Mouse (Mus musculus) kidney, adult 2 months (tissue): ENCODE measurements around the gene Nub1. TPM values are rescaled to one million over a fixed set of nuclear protein-coding genes. Genes with fewer than 3 reads are reported as not detected.
"Not testable (repeated sequence)": the region's sequence is repeated elsewhere in the genome, so short reads cannot be mapped to it uniquely, and the experiment has no call there.

Experiments used
- DNase-seq: peaks from one replicate; pipeline ENCODE4 v3.0.0; 2021
- H3K27ac ChIP-seq: fragments of 200-500 bp; 2 replicates; pipeline ENCODE4 v1.5.1; 2012; ENCODE audit warnings: low read depth, low read length, control low read depth, inconsistent platforms; ENCODE audit not compliant: insufficient read depth
- H3K27me3 ChIP-seq: fragments of 200-500 bp; replicated peaks from 2 replicates; pipeline ENCODE4 v1.6.1; 2012; ENCODE audit warnings: mild to moderate bottlenecking, moderate library complexity, low read length, inconsistent platforms; ENCODE audit not compliant: control insufficient read depth, insufficient read depth
- H3K36me3 ChIP-seq: fragments of 200-500 bp; 2 replicates; pipeline ENCODE4 v1.6.1; 2012; ENCODE audit warnings: mild to moderate bottlenecking, moderate library complexity, low read length, inconsistent platforms; ENCODE audit not compliant: control insufficient read depth, insufficient read depth
- H3K4me1 ChIP-seq: fragments of 200-500 bp; 2 replicates; pipeline ENCODE4 v1.6.1; 2011; ENCODE audit warnings: low read length; ENCODE audit not compliant: control insufficient read depth, insufficient read depth
- H3K4me3 ChIP-seq: fragments of 200-500 bp; 2 replicates; pipeline ENCODE4 v1.5.1; 2011; ENCODE audit warnings: mild to moderate bottlenecking, low read depth, low read length, control low read depth; ENCODE audit not compliant: insufficient read depth
- CTCF ChIP-seq: fragments of 200-500 bp; conservative IDR thresholded peaks from 2 replicates; pipeline ENCODE4 v1.5.1; 2011; ENCODE audit warnings: low read depth, mild to moderate bottlenecking, control low read depth, low read length, moderate library complexity, mixed read lengths; ENCODE audit not compliant: insufficient read depth, insufficient read length
- POLR2A ChIP-seq: fragments of 200-500 bp; IDR thresholded peaks from one replicate; pipeline ENCODE4 v1.6.1; 2011; ENCODE audit warnings: low read depth, low read length, control low read depth
- WGBS: fragments of 180-500 bp; shearing (Covaris S2); methylation state at CpG from one replicate; pipeline ENCODE4 v1.1.7; 2018; 5-methylcytosine and 5-hydroxymethylcytosine counted together
- polyA plus RNA-seq: library from polyadenylated mRNA; depleted of rRNA; stranded (reverse); fragments of >200 nt; gene quantifications from 2 replicates; pipeline ENCODE4 v1.2.3, GENCODE M21; 2012

Nub1 gene
- polyA plus RNA-seq, 1 experiment, result 37.5 TPM

- Histone ChIP-seq H3K4me1 (no peaks in the 10 kb centered on the region), H3K36me3 (no peaks in the 10 kb centered on the region), H3K27ac (no peak overlapping the region), H3K4me3 (no peak overlapping the region), H3K27me3 (no peaks in the 10 kb centered on the region)
- no peak for DNase-seq
- no peak for TF ChIP-seq CTCF
- no peak for TF ChIP-seq POLR2A
- 48% methylated on average over 1 of the region's 1 CpGs for WGBS
Measured at GRCm38 (mm10) chr5:24681436-24681835, 3.9 kb upstream of the Nub1 start.

DNA sequence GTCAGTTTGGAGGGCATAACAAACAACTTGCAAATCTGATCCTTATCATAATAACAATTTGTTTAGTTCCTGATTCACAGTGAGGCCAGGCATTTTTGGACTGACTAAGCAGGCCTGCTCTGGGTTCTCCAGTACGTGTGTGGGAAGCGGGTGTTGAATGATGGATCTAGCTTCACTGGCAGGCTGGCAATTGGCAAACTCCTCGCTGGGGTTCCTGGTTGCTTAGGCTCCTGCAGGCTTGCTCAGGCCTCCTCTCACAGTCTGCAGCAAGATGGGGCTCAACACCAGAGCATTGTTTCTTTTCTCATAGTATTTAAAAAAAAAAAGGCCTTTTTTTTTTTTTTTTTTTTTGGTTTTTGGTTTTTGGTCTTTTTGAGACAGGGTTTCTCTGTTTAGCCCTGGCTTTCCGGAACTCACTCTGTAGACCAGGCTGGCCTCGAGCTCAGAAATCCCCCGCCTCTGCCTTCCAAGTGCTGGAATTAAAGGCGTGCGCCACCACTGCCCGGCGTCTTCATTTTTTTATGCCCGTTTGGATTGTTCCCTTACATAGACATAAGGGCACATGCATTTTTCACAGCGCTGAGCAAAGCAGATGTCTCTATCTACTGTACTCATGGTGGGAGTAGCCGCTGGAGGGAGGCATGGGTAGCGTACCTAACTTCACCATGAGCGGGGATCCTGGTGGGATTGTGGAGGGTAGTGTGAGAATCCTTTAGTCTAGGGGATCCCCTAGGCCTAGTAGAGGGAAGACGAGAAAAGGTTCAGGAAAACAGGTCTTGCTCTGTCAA lies 560 bp upstream of the Nub1 start:
- Histone ChIP-seq H3K4me3 (peak overlapping the region; percentile 63), H3K36me3 (no peaks in the 10 kb centered on the region), H3K27me3 (no peaks in the 10 kb centered on the region), H3K27ac (peak overlapping the region; percentile 87), H3K4me1 (peaks cover 5% of the 10 kb centered on the region; the same call in 1 of the 2 replicates)
- TF ChIP-seq POLR2A (no peak), CTCF (0 out of 2 replicates have a peak, but pooled peaks have one; percentile 0)
- 26% methylated on average over 16 of the region's 16 CpGs for WGBS
- peak; percentile 12 for DNase-seq

GRCm38 (mm10) chr5:24686176-24686575 lies 844 bp downstream of the Nub1 start:
- WGBS, result under 1% methylated on average over 15 of the region's 15 CpGs
- H3K4me3 ChIP-seq, result peak overlapping the region; percentile 98

GRCm38 (mm10) chr5:24686671-24687420 lies 1.5 kb downstream of the Nub1 start:
- peak overlapping the region; percentile 20; the same call in 1 of the 2 replicates for H3K4me3 ChIP-seq
- not testable (repeated sequence) for H3K36me3 ChIP-seq, H3K27me3 ChIP-seq, DNase-seq, H3K4me1 ChIP-seq, H3K27ac ChIP-seq
- WGBS, result 64% methylated on average over 16 of the region's 16 CpGs

More at GRCm38 (mm10) chr5:24686176-24686575, 844 bp downstream of the Nub1 start:
- Histone ChIP-seq H3K27ac (peak overlapping the region; percentile 79), H3K36me3 (no peaks in the 10 kb centered on the region), H3K4me1 (peaks cover 5% of the 10 kb centered on the region; the same call in 1 of the 2 replicates), H3K27me3 (no peaks in the 10 kb centered on the region)
- no peak for DNase-seq
- TF ChIP-seq POLR2A (no peak), CTCF (no peak)

GRCm38 (mm10) chr5:24687696-24688095 lies 2.4 kb downstream of the Nub1 start:
- TF ChIP-seq POLR2A (no peak), CTCF (no peak)
- WGBS, result 56% methylated on average over 1 of the region's 1 CpGs
- Histone ChIP-seq H3K4me3 (no peak overlapping the region), H3K27me3 (no peaks in the 10 kb centered on the region), H3K27ac (no peak overlapping the region), H3K36me3 (peaks cover under 1% of the 10 kb centered on the region; the same call in 1 of the 2 replicates), H3K4me1 (peaks cover 5% of the 10 kb centered on the region; the same call in 1 of the 2 replicates)
- peak; percentile 10 for DNase-seq

DNA sequence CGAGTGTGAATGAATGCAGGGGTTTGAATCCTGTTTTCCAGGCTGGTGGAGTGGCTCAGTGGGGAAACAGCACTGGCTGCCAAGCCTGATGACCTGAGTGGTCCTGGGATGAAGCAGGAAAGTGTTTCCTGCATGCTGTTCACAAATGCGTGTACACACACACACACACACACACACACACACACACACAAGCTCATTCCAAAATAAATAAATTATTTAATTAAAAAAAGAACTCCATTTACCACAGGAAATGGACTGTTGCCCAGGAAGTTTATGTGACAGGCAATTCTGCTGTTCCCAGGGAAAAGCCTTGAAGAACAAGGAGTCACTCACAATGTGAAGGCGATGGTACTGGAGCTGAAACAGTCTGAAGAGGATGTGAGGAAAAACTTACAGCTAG lies 11.4 kb downstream of the Nub1 start:
- Histone ChIP-seq H3K4me3 (no peak overlapping the region), H3K4me1 (no peaks in the 10 kb centered on the region), H3K27me3 (no peaks in the 10 kb centered on the region), H3K27ac (peak overlapping the region; percentile 35; the same call in 1 of the 2 replicates), H3K36me3 (peaks cover 10% of the 10 kb centered on the region)
- 61% methylated on average over 3 of the region's 3 CpGs for WGBS
- TF ChIP-seq CTCF, result no peak
- DNase-seq, result peak; percentile 39

DNA sequence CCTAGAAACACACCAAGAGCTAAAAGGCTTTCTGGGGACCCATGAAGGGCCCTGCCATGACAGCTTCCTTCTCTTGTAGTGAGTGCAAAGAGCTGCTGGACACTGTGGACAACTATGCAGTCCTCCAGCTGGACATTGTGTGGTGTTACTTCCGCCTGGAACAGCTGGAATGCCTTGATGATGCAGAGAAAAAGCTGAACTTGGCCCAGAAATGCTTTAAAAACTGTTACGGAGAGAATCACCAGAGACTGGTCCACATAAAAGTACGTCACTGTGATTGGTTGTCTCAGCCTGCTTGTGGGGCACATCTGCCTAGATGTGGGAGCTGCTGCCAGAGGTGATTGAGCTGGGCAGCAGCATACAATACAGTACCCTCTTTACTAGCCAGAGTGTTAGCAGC lies 15.9 kb downstream of the Nub1 start:
- H3K4me3 ChIP-seq, result no peak overlapping the region
- WGBS, result 82% methylated on average over 3 of the region's 3 CpGs
- no peak for TF ChIP-seq CTCF
- no peak for TF ChIP-seq POLR2A
- DNase-seq, result peak; percentile 46
- H3K36me3 ChIP-seq, result peaks cover 8% of the 10 kb centered on the region
- H3K27me3 ChIP-seq, result no peaks in the 10 kb centered on the region
- H3K27ac ChIP-seq, result no peak overlapping the region
- no peaks in the 10 kb centered on the region for H3K4me1 ChIP-seq
